ENCODE assay signal across 10 mouse cellular contexts in the genomic region with DNA sequence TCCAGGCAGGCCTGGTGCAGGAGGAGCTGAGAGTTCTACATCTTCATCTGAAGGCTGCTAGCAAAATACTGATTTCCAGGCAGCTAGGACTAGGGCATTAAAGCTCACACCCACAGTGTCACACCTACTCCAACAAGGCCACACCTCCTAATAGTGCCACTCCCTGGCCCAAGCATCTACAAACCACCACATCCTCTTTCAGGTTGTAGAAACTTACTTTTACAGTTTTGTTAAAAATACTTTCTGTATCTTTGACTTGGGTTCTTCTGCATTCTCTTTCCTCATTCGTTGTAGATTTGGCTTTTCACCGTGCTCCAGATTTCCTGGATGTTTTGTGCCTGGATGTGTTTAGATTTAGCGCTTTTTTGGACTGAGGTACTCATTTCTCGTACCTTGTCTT. TPM values are rescaled to one million over a fixed set of nuclear protein-coding genes. Genes with fewer than 3 reads are reported as not detected.
"Had no signal": no experiment of that assay in that cellular context is flagged by ENCODE, and none has a peak within 500 bp of the region (broad histone marks: within the 10 kb centered on the region; RNA-seq: fewer than 3 reads in every experiment).

No protein-coding gene starts in this region.

RNA-seq across cellular contexts. Expression of a gene that starts 5.6 kb away (rescaled TPM):
- total RNA-seq: heart, postnatal 25 days; liver, adult 2 months had no signal
- polyA plus RNA-seq: heart, embryonic 10.5 days; intestine, embryonic 14.5 days; intestine, embryonic 16.5 days; kidney, adult 2 months; kidney, embryonic 15.5 days; large intestine, adult 2 months; liver, adult 2 months; liver, embryonic 12.5 days; liver, embryonic 14.5 days had no signal
